Mouse (Mus musculus): ENCODE results near the gene Fes. TPM values are rescaled to one million over a fixed set of nuclear protein-coding genes. Genes with fewer than 3 reads are reported as not detected.

Gene Fes
- polyA plus RNA-seq, 1 experiment from 2014 or later = 6.2 TPM

DNA sequence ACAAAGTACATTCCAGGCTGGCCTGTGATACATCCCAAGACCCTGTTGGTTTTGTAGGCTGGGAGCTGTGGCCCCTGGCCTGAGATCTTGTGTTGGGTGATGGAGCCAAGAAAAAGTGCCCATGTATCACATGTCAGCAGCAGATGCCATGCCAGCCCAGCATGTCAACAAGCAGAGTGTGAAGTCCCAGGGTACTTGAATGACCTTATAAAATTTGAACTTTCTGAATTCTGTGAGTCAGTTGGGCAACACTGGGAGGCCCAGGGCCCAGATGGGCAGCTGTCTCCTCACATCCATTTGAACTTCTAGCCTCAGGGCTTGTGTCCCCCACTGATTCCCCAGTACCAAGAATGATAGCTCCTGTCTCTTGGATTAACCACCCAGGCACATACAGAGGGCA is 29.9 kb upstream of the Fes start:
- ATAC-seq (ENCODE audit: low read depth) = no peak
- Histone ChIP-seq H3K27ac (replicated peaks) (no peak overlapping the region), H3K27me3 (no peaks in the 10 kb centered on the region), H3K9ac (no peak overlapping the region), H3K9me3 (no peaks in the 10 kb centered on the region), H3K4me3 (no peak overlapping the region), H3K4me1 (replicated peaks) (no peaks in the 10 kb centered on the region), H3K36me3 (no peaks in the 10 kb centered on the region), H3K4me2 (no peak overlapping the region)

DNA sequence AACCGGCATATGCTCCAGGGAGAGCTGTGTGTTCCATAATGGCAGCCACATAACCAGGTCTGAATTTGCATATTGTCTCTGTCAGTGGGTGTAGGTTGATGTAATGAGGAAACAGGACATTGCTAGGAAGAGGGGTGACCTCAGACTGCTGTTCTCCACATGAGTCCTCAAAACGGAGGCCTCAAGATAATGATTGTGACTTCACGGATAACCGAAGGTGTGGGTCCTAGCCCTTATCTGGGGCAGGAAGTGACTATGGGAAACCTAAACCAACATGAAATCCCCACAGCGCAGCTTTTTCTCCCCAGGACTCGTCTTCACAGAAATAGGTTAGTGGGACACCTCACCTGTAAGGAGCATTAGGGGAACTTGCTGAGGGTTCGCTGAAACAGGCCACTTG is 29.2 kb upstream of the Fes start:
- Histone ChIP-seq H3K36me3 (no peaks in the 10 kb centered on the region), H3K4me1 (replicated peaks) (no peaks in the 10 kb centered on the region), H3K4me2 (no peak overlapping the region), H3K4me3 (no peak overlapping the region), H3K27ac (replicated peaks) (no peak overlapping the region), H3K27me3 (no peaks in the 10 kb centered on the region), H3K9ac (no peak overlapping the region), H3K9me3 (no peaks in the 10 kb centered on the region)
- WGBS = 88% methylated on average over 7 of the region's 7 CpGs
- no peak for ATAC-seq (ENCODE audit: low read depth)

DNA sequence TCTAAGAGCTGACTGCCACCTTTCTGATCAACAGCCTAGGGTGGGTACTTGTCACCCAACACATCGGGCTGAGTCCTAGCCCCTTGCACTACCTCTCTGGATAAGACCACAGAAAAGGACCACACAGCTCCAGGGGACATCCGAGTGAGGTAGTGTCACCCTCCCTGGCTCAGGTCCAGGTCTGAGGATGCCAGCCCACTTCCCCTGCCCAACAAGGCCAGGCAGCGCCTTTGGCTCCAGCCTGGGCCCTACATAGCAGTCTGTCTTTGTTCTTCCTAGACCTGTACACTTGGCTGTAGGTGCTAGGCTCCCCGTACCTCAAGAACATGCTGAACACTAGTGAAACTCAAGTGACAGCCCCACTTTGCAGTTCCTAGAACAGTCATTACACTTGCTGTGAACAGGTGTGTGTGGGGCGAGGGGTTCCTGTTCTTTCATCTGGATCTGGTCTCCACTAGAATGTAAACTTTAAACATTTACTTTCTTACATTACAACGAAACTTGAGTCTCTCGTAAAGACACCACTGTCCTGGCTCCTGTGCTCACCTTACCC is 26.6 kb upstream of the Fes start:
- ATAC-seq (ENCODE audit: low read depth) = no peak
- Histone ChIP-seq H3K4me1 (replicated peaks) (no peaks in the 10 kb centered on the region), H3K27ac (replicated peaks) (no peak overlapping the region), H3K9me3 (no peaks in the 10 kb centered on the region), H3K4me3 (no peak overlapping the region), H3K36me3 (no peaks in the 10 kb centered on the region), H3K4me2 (no peak overlapping the region), H3K9ac (no peak overlapping the region), H3K27me3 (no peaks in the 10 kb centered on the region)
- 90% methylated on average over 7 of the region's 7 CpGs for WGBS

DNA sequence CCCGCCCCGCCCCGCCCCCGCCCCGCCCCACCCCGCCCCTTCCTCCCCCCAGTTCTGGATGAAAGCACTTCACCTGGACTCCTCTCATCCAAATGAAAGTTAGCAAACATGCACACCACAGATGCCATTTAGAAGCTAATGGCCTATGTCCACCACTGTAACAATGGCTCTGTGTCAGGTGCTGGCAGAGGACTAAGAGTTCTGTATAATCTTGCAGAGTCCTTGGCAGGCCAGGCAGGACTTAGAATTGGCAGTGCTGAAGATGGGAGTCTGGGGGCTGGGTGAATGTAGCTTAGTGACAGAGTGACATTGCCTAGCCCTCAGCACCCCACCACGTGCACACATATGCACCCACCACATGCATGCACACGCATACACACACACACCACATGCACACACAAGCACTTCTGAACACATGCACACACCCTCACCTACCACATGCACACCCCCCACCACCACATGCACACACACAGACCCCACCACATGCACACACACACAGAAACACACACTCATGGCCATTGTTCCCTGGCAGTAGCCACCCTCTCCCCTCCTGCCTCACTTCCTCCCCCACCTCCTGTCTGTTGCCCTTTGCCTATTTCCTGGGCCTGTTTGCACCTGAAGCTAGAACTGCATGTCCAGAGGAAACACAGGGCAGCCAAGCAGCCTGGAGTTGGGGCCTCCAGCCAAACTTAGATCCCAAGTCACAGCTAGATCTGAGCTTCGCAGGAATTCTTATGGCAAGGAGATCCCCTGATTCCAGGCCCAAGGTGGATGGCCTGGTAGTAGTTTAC is 26.0 kb upstream of the Fes start:
- no peaks in the 10 kb centered on the region for H3K36me3 ChIP-seq
- WGBS = 77% methylated on average over 9 of the region's 9 CpGs
- H3K9me3 ChIP-seq = no peaks in the 10 kb centered on the region
- H3K4me2 ChIP-seq = no peak overlapping the region
- H3K27me3 ChIP-seq = no peaks in the 10 kb centered on the region
- H3K4me1 ChIP-seq (replicated peaks) = no peaks in the 10 kb centered on the region
- no peak overlapping the region for H3K27ac ChIP-seq (replicated peaks)
- no peak overlapping the region for H3K4me3 ChIP-seq
- no peak for ATAC-seq (ENCODE audit: low read depth)
- H3K9ac ChIP-seq = no peak overlapping the region

DNA sequence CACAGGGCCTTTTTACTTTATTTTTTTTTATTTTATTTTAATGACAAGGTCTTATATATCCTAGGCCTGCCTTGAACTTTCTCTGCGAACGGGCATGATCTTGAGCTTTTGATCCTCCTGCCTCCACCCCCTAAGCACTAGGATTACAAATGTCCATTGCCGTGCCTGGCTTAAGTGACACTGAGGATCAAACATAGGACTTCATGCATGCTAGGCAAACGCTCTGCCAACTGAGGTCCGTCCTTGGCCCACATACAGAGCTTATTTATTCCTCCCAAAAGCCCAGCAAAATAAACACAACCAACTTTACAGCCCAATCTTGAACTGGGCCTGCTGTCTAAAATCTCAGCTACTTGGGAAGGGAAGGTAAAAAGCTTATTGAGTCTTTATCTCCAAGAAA is 25.0 kb upstream of the Fes start:
- Histone ChIP-seq H3K27me3 (no peaks in the 10 kb centered on the region), H3K9me3 (no peaks in the 10 kb centered on the region), H3K4me1 (replicated peaks) (no peaks in the 10 kb centered on the region), H3K9ac (no peak overlapping the region), H3K36me3 (no peaks in the 10 kb centered on the region), H3K27ac (replicated peaks) (no peak overlapping the region), H3K4me3 (no peak overlapping the region), H3K4me2 (no peak overlapping the region)
- ATAC-seq (ENCODE audit: low read depth) = no peak
- WGBS = 72% methylated on average over 5 of the region's 5 CpGs

DNA sequence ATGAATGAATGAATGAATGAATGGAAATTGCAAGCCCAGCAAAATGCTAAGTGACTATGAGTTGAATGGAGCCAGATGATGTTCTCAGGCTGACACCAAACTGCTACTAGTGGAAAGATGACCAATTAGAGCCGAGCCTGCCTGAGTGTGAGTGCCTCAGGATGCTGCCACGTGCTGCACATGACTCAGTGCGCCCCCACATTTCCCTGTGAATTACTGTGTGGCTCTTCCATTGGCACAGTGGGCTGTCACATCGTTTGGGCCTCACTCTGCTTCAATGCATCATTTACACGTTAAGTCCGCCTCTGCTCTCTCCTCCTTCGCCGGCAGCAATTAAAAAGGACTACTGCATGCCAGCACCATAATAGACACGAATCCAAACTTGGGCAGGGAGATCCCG is 24.5 kb upstream of the Fes start:
- 61% methylated on average over 10 of the region's 10 CpGs for WGBS
- H3K9ac ChIP-seq = no peak overlapping the region
- H3K4me1 ChIP-seq (replicated peaks) = no peaks in the 10 kb centered on the region
- no peak for ATAC-seq (ENCODE audit: low read depth)
- no peak overlapping the region for H3K4me2 ChIP-seq
- H3K4me3 ChIP-seq = no peak overlapping the region
- H3K36me3 ChIP-seq = no peaks in the 10 kb centered on the region
- H3K27me3 ChIP-seq = no peaks in the 10 kb centered on the region
- H3K9me3 ChIP-seq = no peaks in the 10 kb centered on the region
- no peak overlapping the region for H3K27ac ChIP-seq (replicated peaks)

DNA sequence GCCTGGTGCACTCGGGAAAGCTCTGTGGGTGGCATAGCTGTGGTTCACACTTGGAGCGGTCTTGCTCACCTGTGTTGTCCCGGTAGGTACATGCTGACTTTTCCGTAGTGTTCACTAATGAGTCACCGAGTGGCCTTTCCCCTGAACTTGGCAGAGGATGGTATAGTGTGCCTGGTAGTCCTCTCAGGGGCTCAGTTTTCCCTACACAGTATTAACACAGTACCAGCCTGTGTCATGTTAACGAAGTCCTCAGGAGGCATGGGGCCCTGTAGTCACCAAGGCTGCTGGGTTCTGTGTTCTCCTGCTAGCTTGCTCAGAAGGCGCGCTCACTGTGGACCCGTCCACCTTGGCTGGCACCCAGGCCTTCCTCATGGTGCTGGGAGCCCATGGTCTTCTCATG is 22.6 kb upstream of the Fes start:
- WGBS = 76% methylated on average over 9 of the region's 9 CpGs
- no peaks in the 10 kb centered on the region for H3K9me3 ChIP-seq
- no peaks in the 10 kb centered on the region for H3K27me3 ChIP-seq
- no peak for ATAC-seq (ENCODE audit: low read depth)
- H3K4me3 ChIP-seq = no peak overlapping the region
- H3K36me3 ChIP-seq = no peaks in the 10 kb centered on the region
- no peaks in the 10 kb centered on the region for H3K4me1 ChIP-seq (replicated peaks)
- H3K4me2 ChIP-seq = no peak overlapping the region
- no peak overlapping the region for H3K9ac ChIP-seq
- H3K27ac ChIP-seq (replicated peaks) = no peak overlapping the region

DNA sequence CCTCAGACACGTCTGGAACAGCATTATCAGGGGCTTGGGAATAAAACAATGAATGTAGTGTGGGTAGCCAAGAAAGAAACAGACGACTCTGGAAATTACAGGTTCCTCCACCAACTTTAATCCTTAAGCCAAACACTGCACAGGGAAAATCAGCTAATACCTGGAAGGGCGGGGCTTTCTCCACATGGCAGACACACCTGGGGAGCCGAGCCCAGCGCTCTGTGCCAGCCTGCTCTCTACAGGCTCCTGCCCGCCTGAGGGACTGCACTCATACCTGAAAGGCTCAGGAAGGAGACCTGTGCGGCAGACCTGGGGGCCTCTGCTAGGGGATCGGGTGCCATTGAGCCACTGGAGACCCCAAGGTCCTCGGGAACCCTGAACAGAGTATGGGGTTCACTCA is 20.0 kb upstream of the Fes start:
- Histone ChIP-seq H3K4me1 (replicated peaks) (peaks cover 6% of the 10 kb centered on the region), H3K9me3 (no peaks in the 10 kb centered on the region), H3K4me2 (no peak overlapping the region), H3K27me3 (peaks cover 17% of the 10 kb centered on the region), H3K9ac (no peak overlapping the region), H3K4me3 (no peak overlapping the region), H3K36me3 (no peaks in the 10 kb centered on the region), H3K27ac (replicated peaks) (no peak overlapping the region)
- WGBS = 84% methylated on average over 9 of the region's 9 CpGs
- no peak for ATAC-seq (ENCODE audit: low read depth)

DNA sequence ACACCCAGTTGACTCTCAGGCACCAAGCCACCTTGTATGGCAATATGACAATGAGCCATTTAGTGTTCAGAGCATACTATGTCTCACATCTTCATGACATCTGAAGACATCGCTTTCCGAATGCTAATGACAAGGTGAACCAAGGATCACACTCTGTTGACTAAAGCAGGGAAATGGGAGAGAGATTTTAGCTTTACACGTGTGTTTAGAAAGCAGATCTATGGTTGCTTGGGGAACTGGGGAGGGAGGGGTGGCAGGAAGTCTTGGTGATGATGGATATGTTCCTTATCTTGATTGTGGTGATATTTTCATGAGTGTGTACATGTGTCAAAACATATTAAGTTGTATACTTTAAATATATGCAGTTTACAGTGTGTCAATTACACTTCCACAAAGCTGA is 18.4 kb upstream of the Fes start:
- 84% methylated on average over 3 of the region's 3 CpGs for WGBS
- Histone ChIP-seq H3K9ac (no peak overlapping the region), H3K27ac (replicated peaks) (no peak overlapping the region), H3K36me3 (no peaks in the 10 kb centered on the region), H3K4me2 (no peak overlapping the region), H3K4me1 (replicated peaks) (peaks cover 13% of the 10 kb centered on the region), H3K9me3 (no peaks in the 10 kb centered on the region), H3K27me3 (peaks cover 17% of the 10 kb centered on the region), H3K4me3 (no peak overlapping the region)
- ATAC-seq (ENCODE audit: low read depth) = no peak

DNA sequence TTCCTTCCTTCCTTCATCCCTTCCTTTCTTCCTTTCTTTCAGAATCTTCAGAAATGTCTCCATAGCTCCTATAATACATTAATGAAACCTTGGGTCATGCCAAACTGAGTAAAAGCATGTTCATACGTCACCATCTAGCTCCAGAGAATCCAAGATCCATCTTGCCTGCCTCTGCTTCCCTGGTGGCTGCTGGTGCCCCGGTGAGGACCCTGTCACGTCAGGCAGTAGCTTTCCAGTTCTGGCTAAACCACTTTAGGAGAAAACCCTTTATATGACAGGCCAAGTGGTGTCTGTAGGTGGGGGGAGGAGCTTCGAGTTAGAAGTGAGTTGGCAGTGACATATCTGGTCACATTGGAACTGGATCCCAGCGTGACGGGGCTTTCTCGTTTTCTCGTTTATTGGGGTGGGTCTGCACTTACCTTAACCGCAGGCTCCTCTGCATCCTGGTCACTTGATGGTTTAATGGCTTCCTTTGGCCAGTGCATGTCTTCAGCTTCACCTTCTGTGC is 17.5 kb upstream of the Fes start, which contains the start of gene Furin:
Gene Furin, minus strand, starts transcription at position 249 of the 508 bp plus-strand sequence.
- Histone ChIP-seq H3K27ac (replicated peaks) (no peak within 1 kb of the TSS), H3K27me3 (peaks cover 17% of the 10 kb centered on the region), H3K4me2 (no peak within 1 kb of the TSS), H3K36me3 (no peaks in the 10 kb centered on the region), H3K9me3 (no peaks in the 10 kb centered on the region), H3K9ac (no peak within 1 kb of the TSS), H3K4me3 (no peak within 1 kb of the TSS), H3K4me1 (replicated peaks) (peaks cover 23% of the 10 kb centered on the region)
- ATAC-seq (ENCODE audit: low read depth) = no peak
- WGBS = 72% methylated on average over 9 of the region's 9 CpGs

DNA sequence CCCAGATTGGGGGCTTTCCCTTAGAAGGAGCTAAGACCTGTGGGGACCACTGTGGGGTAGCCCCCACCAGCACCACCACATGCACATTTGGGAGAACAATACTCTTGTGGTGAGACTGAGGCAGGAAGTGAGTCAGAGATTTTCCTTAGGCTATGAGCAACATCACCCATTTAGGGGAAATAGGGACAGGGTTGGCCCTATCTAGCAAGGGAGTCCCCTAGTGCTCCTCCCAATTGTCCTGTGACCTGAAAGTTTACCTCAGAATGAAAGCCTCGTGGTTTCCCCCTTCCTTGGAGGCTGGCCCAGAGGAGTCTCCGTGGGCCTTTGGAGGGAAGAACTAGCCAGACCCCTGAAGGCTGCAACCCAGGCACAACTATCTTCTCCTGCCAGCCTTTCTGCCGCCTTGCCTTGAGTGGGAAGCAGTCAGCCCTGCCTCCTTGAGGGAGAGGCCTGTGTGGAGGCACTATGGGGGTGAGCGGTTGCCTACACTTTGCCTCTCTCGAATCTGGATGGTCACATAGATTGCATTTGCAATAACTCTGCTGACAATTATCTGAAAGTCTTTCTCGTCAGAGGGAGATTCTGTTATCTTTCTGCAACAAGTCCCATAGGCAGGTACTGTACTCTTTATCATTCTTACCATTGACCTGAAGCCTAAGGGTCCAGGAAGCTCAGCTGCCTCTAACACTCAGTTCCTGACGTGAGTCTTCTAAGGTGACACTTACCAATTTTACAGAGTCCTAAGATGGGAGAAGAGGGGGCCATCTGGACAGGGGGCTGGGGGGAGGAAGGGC is 16.6 kb upstream of the Fes start:
- peaks cover 32% of the 10 kb centered on the region for H3K4me1 ChIP-seq (replicated peaks)
- ATAC-seq (ENCODE audit: low read depth) = no peak
- H3K27ac ChIP-seq (replicated peaks) = peak overlapping the region; percentile 6; the same call in 1 of the 2 replicates
- no peak overlapping the region for H3K4me3 ChIP-seq
- H3K9ac ChIP-seq = no peak overlapping the region
- peaks cover 17% of the 10 kb centered on the region for H3K27me3 ChIP-seq
- WGBS = 61% methylated on average over 7 of the region's 7 CpGs
- no peaks in the 10 kb centered on the region for H3K9me3 ChIP-seq
- no peaks in the 10 kb centered on the region for H3K36me3 ChIP-seq
- no peak overlapping the region for H3K4me2 ChIP-seq

DNA sequence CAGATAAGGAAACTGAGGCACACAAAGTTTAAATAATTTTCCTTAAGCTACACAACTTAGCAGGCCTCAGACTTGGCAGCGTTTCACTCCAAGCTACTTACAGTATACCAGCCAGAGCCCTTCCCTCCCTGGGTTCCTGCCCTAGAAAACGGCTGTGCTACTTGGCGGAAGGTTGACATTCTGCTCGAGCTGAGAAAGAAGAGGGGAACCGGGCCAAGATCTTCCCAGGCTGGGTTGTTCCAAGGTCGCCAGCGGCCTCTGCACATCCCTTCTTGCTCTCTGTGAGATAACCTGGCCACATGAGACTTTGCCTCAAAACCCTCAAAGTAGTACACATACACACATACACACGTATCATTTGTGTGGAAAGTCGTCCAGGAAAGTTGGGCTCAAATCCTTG is 15.8 kb upstream of the Fes start:
- Histone ChIP-seq H3K9ac (peak overlapping the region; percentile 98; the same call in 1 of the 2 replicates), H3K4me2 (peak overlapping the region; percentile 95), H3K4me3 (peak overlapping the region; percentile 92; the same call in 1 of the 2 replicates), H3K36me3 (no peaks in the 10 kb centered on the region), H3K27ac (replicated peaks) (peak overlapping the region; percentile 6; the same call in 1 of the 2 replicates), H3K9me3 (no peaks in the 10 kb centered on the region), H3K4me1 (replicated peaks) (peaks cover 40% of the 10 kb centered on the region), H3K27me3 (peaks cover 17% of the 10 kb centered on the region)
- 48% methylated on average over 9 of the region's 9 CpGs for WGBS
- no peak for ATAC-seq (ENCODE audit: low read depth)
